Mouse (Mus musculus): ENCODE data around the gene Gdf5.

DNA sequence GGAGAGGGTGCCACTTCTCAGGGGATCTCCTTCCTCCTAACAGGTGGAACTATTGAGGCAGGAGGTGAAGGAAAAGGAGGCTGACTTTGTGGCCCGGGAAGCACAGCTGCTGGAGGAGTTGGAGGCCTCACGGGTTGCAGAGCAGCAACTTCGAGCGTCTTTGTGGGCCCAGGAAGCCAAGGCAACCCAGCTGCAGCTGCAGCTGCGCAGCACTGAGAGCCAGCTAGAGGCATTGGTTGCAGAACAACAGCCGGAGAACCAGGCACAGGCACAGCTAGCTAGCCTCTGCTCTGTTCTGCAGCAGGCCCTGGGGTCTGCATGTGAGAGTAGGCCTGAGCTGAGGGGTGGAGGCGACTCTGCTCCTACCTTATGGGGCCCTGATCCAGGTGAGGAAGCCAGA, 40.6 kb upstream of the Gdf5 start:
- TF ChIP-seq ZC3H11A (IDR thresholded peaks at IDR 0.05; ENCODE audit: borderline replicate concordance, low read depth, low read length), result no peak
- no peak for TF ChIP-seq ZNF384 (IDR thresholded peaks at IDR 0.05; ENCODE audit: low read depth, low read length)
- no peak for TF ChIP-seq CHD2 (IDR thresholded peaks at IDR 0.05; ENCODE audit: low read depth, low read length)
- no peak for TF ChIP-seq MAFK (IDR thresholded peaks at IDR 0.05; ENCODE audit: insufficient read depth, low read depth, low read length)
